Mouse (Mus musculus) lung, adult 2 months (tissue): ENCODE data around the gene Tmem41b. TPM values are rescaled to one million over a fixed set of nuclear protein-coding genes. Genes with fewer than 3 reads are reported as not detected.
"Not testable (repeated sequence)": the region's sequence is repeated elsewhere in the genome, so short reads cannot be mapped to it uniquely, and the experiment has no call there.

Source experiments
- DNase-seq: peaks from one replicate; pipeline ENCODE4 v3.0.0; 2022
- H3K4me1 ChIP-seq: fragments of 200-500 bp; 2 replicates; pipeline ENCODE4 v1.6.1; 2011; ENCODE audit warnings: low read length; ENCODE audit not compliant: control insufficient read depth, insufficient read depth
- H3K4me3 ChIP-seq: fragments of 200-500 bp; replicated peaks from 2 replicates; pipeline ENCODE3; 2011; ENCODE audit warnings: low read depth, mild to moderate bottlenecking, control low read depth, low read length; ENCODE audit errors: extremely low read depth
- CTCF ChIP-seq: fragments of 200-500 bp; IDR thresholded peaks from 2 replicates; pipeline ENCODE4 v1.5.1; 2011; ENCODE audit warnings: mild to moderate bottlenecking, low read length, control low read depth; ENCODE audit not compliant: insufficient read depth
- POLR2A ChIP-seq: fragments of 200-500 bp; IDR thresholded peaks from 2 replicates; pipeline ENCODE4 v1.6.1; 2011; ENCODE audit warnings: low read depth, mild to moderate bottlenecking, control low read depth, low read length, borderline replicate concordance; ENCODE audit errors: extremely low read depth
- WGBS: fragments of 180-500 bp; shearing (Covaris S2); methylation state at CpG from one replicate; pipeline ENCODE4 v1.1.7; 2018; 5-methylcytosine and 5-hydroxymethylcytosine counted together
- polyA plus RNA-seq: library from polyadenylated mRNA; depleted of rRNA; stranded (reverse); fragments of >200 nt; gene quantifications from 2 replicates; pipeline ENCODE4 v1.2.3, GENCODE M21; 2012

Gene Tmem41b
- polyA plus RNA-seq, 1 experiment = 23.8 TPM

- TF ChIP-seq POLR2A (no peak), CTCF (no peak)
- WGBS = under 1% methylated on average over 27 of the region's 27 CpGs
- Histone ChIP-seq H3K4me1 (peaks cover 2% of the 10 kb centered on the region), H3K4me3 (peak overlapping the region; percentile 90)
- peak; percentile 30 for DNase-seq
Observed at GRCm38 (mm10) chr7:109985661-109986132, 1.0 kb downstream of the Tmem41b start.

- not testable (repeated sequence) for DNase-seq, H3K4me1 ChIP-seq, H3K4me3 ChIP-seq
- WGBS = 73% methylated on average over 5 of the region's 5 CpGs
Observed at GRCm38 (mm10) chr7:109984608-109985007, 2.1 kb downstream of the Tmem41b start.

- not testable (repeated sequence) for DNase-seq, H3K4me1 ChIP-seq, H3K4me3 ChIP-seq
- WGBS = 66% methylated on average over 5 of the region's 5 CpGs
Observed at GRCm38 (mm10) chr7:109977131-109977530, 9.6 kb downstream of the Tmem41b start.

- TF ChIP-seq CTCF = no peak
- TF ChIP-seq POLR2A = no peak
- Histone ChIP-seq H3K4me1 (no peaks in the 10 kb centered on the region), H3K4me3 (no peak overlapping the region)
- no peak for DNase-seq
- 80% methylated on average over 6 of the region's 6 CpGs for WGBS
Observed at GRCm38 (mm10) chr7:109975966-109976715, 10.6 kb downstream of the Tmem41b start.

GRCm38 (mm10) chr7:109969542-109969941 is 17.2 kb downstream of the Tmem41b start:
- Histone ChIP-seq H3K4me1 (no peaks in the 10 kb centered on the region), H3K4me3 (no peak overlapping the region)
- no peak for DNase-seq
- TF ChIP-seq CTCF (no peak), POLR2A (no peak)

- TF ChIP-seq CTCF (no peak), POLR2A (no peak)
- no peak for DNase-seq
Observed at GRCm38 (mm10) chr7:109968924-109969450, 17.7 kb downstream of the Tmem41b start.

GRCm38 (mm10) chr7:109967805-109968579 is 18.7 kb downstream of the Tmem41b start:
- TF ChIP-seq POLR2A = no peak
- TF ChIP-seq CTCF = no peak
- H3K4me3 ChIP-seq = no peak overlapping the region
- H3K4me1 ChIP-seq = no peaks in the 10 kb centered on the region
- WGBS = 59% methylated on average over 11 of the region's 11 CpGs
- DNase-seq = no peak

More at GRCm38 (mm10) chr7:109968924-109969450, 17.7 kb downstream of the Tmem41b start:
- Histone ChIP-seq H3K4me3 (no peak overlapping the region), H3K4me1 (no peaks in the 10 kb centered on the region)
- WGBS = 0% methylated on average over 2 of the region's 2 CpGs

GRCm38 (mm10) chr7:109965658-109966057 is 21.1 kb downstream of the Tmem41b start:
- TF ChIP-seq POLR2A (no peak), CTCF (no peak)
- DNase-seq = no peak
- H3K4me1 ChIP-seq = 0 out of 2 replicates have a peak, but pooled peaks cover under 1% of the 10 kb centered on the region
- no peak overlapping the region for H3K4me3 ChIP-seq

GRCm38 (mm10) chr7:109963707-109964106 is 23.0 kb downstream of the Tmem41b start:
- 93% methylated on average over 4 of the region's 4 CpGs for WGBS
- TF ChIP-seq POLR2A = no peak
- no peak for TF ChIP-seq CTCF
- no peak overlapping the region for H3K4me3 ChIP-seq
- 0 out of 2 replicates have a peak, but pooled peaks cover 3% of the 10 kb centered on the region for H3K4me1 ChIP-seq
- DNase-seq = no peak
